Mouse (Mus musculus) inflammation-experienced regulatory T-cells, adult 6 months (primary cell): ENCODE data around the gene Ifi203. TPM values are rescaled to one million over a fixed set of nuclear protein-coding genes. Genes with fewer than 3 reads are reported as not detected.
"Not testable (repeated sequence)": the region's sequence is repeated elsewhere in the genome, so short reads cannot be mapped to it uniquely, and the experiment has no call there.

ENCODE experiments used
- ATAC-seq: one replicate; pipeline ENCODE4 v1.8.0; 2017
- polyA plus RNA-seq, 3 experiments: library from polyadenylated mRNA; unstranded; fragments of 100-300 nt; shearing (Covaris generic); gene quantifications; one replicate each; pipeline ENCODE4 v1.2.1; 2017

Gene Ifi203
- polyA plus RNA-seq, 3 experiments from 2014 or later = 241 to 353 (median 324) TPM

DNA sequence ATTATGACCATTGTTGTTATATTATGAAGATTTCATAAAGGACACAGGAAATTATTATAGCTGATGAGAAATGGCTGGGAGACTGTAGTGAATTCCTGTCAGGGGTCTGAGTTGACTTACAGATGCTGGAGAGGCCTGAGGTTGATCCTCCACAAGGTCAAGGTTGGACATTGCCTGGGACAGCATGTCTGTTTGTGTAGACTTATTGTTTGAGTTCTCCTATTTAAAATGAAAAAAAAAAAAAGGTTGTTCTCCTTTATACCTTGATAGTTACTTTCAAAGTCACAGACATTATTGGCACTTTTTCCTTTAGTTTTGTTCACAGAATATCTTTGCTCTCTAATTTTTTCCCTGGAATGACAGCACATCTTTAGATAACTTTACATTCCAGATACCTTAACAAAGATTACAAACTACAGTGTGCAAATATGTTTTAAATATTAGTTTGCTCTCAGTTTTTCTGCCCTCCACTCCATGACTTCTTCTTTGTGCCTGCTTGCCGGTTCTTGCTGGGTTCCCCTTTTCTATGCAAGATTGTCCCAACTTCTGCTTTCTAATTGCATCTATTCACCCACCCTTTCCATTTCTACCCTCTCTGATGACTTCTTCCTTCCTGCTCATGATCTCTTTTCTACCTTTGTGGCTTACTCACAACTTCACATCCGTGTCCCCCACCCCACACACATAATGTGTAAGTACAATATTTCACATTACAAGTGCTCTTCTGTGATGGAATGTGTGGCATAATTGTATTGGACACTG is 55.3 kb downstream of the Ifi203 start:
- ATAC-seq = not testable (repeated sequence)

DNA sequence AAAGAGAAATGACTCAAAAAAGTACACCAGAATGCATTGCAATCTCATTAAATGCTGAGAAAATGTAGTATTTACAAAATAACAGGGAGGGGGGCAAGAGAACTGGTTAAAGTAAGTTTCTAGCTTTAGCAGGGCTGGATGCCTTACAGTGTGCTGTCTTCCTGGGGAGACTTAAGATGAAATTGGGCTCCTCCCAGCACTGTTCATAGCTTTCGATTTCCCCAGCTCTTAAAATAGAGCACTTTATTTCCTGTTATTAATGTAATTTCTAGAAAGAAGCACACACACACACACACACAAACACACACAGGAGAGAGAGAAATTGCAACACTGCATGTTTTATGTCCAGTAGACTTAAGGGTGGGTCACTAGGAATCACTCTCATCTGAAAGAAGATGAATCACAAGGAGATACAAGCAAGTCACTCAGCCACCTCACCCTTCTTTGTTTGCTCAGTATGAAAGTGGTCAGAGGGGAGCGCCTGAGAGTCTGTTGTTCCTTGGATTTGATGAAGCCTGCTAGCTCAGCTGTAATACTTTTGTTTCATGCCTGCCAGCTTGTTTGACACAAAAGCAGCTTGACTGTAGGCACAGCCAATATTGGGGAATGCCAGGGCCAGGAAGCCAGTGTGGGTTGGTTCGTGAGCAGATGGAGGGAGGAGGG is 62.3 kb downstream of the Ifi203 start:
- ATAC-seq = peak; percentile 74

- peak; percentile 41 for ATAC-seq
These were observed 63.1 kb downstream of the Ifi203 start for GRCm38 (mm10) chr1:173879225-173879987.

GRCm38 (mm10) chr1:173878264-173878663 is 64.2 kb downstream of the Ifi203 start:
- peak; percentile 19 for ATAC-seq

DNA sequence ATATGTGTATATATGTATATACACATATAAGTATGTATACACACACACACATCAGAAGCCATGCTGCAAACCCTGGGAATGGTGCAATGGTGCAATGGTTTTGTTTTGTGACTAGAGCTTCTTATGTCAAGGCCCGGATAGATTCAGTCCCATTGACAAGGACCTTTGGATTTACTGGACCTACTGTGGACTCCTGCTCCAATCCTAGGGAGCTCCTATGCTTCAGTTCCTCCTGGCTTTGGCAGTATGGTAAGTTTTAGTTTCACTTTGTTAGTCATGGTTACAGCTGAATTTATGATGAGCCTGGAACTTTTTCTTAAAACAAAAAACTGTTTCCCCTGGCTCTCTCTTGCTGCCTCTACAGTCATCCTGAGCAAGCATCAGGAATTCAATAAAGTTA is 65.3 kb downstream of the Ifi203 start:
- ATAC-seq = not testable (repeated sequence)

Other genes with a start within 250 kb of the Ifi203 start
- gene Ifi207, start 200.9 kb downstream of the Ifi203 start, polyA plus RNA-seq = under 1 TPM in 2 of 3 experiments, not detected in 1; 0.16 to 0.50 TPM
- gene Ifi204, start 175.7 kb downstream of the Ifi203 start, polyA plus RNA-seq = 1 to 10 TPM in 1 of 3 experiments, under 1 TPM in 2; 0.38 to 3.6 (median 0.42) TPM
- 1 to 10 TPM; 1.1 to 7.2 (median 2.0) TPM for gene Ifi211, start 29.6 kb downstream of the Ifi203 start, polyA plus RNA-seq
- gene Mndal, start 181 bp downstream of the Ifi203 start, polyA plus RNA-seq = 100 to 1,000 TPM; 399 to 475 (median 464) TPM
- not detected for gene Ifi202b, start 40.1 kb upstream of the Ifi203 start, polyA plus RNA-seq
- gene Ifi205, start 89.1 kb upstream of the Ifi203 start, polyA plus RNA-seq = under 1 TPM in 2 of 3 experiments, not detected in 1; 0.09 to 0.94 TPM
- not detected for gene Olfr433, start 98.0 kb upstream of the Ifi203 start, polyA plus RNA-seq
- gene Olfr432, start 106.5 kb upstream of the Ifi203 start, polyA plus RNA-seq = not detected
- not detected for gene Olfr430, start 123.9 kb upstream of the Ifi203 start, polyA plus RNA-seq
- gene Olfr429, start 141.7 kb upstream of the Ifi203 start, polyA plus RNA-seq = not detected
- not detected for gene Olfr427, start 154.2 kb upstream of the Ifi203 start, polyA plus RNA-seq
- gene Olfr231, start 178.5 kb upstream of the Ifi203 start, polyA plus RNA-seq = not detected
- gene Olfr424, start 188.8 kb upstream of the Ifi203 start, polyA plus RNA-seq = not detected
- not detected for gene Olfr420, start 213.0 kb upstream of the Ifi203 start, polyA plus RNA-seq
- under 1 TPM in 1 of 3 experiments, not detected in 2; 0.04 TPM for gene Spta1, start 230.1 kb upstream of the Ifi203 start, polyA plus RNA-seq